Mouse (Mus musculus): ENCODE measurements around the gene B4galnt4. TPM values are rescaled to one million over a fixed set of nuclear protein-coding genes. Genes with fewer than 3 reads are reported as not detected.

The B4galnt4 gene
- total RNA-seq, 2 experiments from 2014 or later = 80.7 to 96.2 TPM

GRCm38 (mm10) chr7:141040867-141041606, 19.9 kb upstream of the B4galnt4 start:
- DNase-seq (ENCODE audit: extremely low spot score in 1 of 2, low spot score in 1 of 2) = no peak

GRCm38 (mm10) chr7:141041661-141042060, 19.2 kb upstream of the B4galnt4 start:
- DNase-seq (ENCODE audit: extremely low spot score in 1 of 2, low spot score in 1 of 2) = peak in 1 of 2 experiments; percentile 45

- no peak for DNase-seq (ENCODE audit: extremely low spot score in 1 of 2, low spot score in 1 of 2)
Observed at GRCm38 (mm10) chr7:141042539-141042938, 18.4 kb upstream of the B4galnt4 start.

- no peak for DNase-seq (ENCODE audit: extremely low spot score in 1 of 2, low spot score in 1 of 2)
Observed at GRCm38 (mm10) chr7:141046931-141047580, 13.8 kb upstream of the B4galnt4 start.

GRCm38 (mm10) chr7:141047581-141048225, 13.2 kb upstream of the B4galnt4 start:
- peak; percentile 47 to 48 for DNase-seq (ENCODE audit: extremely low spot score in 1 of 2, low spot score in 1 of 2)

GRCm38 (mm10) chr7:141048226-141049218, 12.4 kb upstream of the B4galnt4 start:
- peak; percentile 82 to 98 for DNase-seq (ENCODE audit: extremely low spot score in 1 of 2, low spot score in 1 of 2)

GRCm38 (mm10) chr7:141049326-141049725, 11.6 kb upstream of the B4galnt4 start:
- DNase-seq (ENCODE audit: extremely low spot score in 1 of 2, low spot score in 1 of 2) = no peak

- no peak for DNase-seq (ENCODE audit: extremely low spot score in 1 of 2, low spot score in 1 of 2)
Observed at GRCm38 (mm10) chr7:141051060-141051685, 9.7 kb upstream of the B4galnt4 start.

GRCm38 (mm10) chr7:141052016-141052415, 8.9 kb upstream of the B4galnt4 start:
- no peak for DNase-seq (ENCODE audit: extremely low spot score in 1 of 2, low spot score in 1 of 2)

GRCm38 (mm10) chr7:141052421-141052820, 8.5 kb upstream of the B4galnt4 start:
- DNase-seq (ENCODE audit: extremely low spot score in 1 of 2, low spot score in 1 of 2) = no peak

- no peak for DNase-seq (ENCODE audit: extremely low spot score in 1 of 2, low spot score in 1 of 2)
Observed at GRCm38 (mm10) chr7:141055785-141056184, 5.1 kb upstream of the B4galnt4 start.

- no peak for DNase-seq (ENCODE audit: extremely low spot score in 1 of 2, low spot score in 1 of 2)
Observed at GRCm38 (mm10) chr7:141056976-141057375, 3.9 kb upstream of the B4galnt4 start.

GRCm38 (mm10) chr7:141057541-141057940, 3.4 kb upstream of the B4galnt4 start:
- no peak for DNase-seq (ENCODE audit: extremely low spot score in 1 of 2, low spot score in 1 of 2)

GRCm38 (mm10) chr7:141058601-141059341, 2.1 kb upstream of the B4galnt4 start:
- no peak for DNase-seq (ENCODE audit: extremely low spot score in 1 of 2, low spot score in 1 of 2)

- DNase-seq (ENCODE audit: extremely low spot score in 1 of 2, low spot score in 1 of 2) = no peak
Observed at GRCm38 (mm10) chr7:141059929-141060328, 975 bp upstream of the B4galnt4 start.

GRCm38 (mm10) chr7:141061269-141061692, 377 bp downstream of the B4galnt4 start:
- DNase-seq (ENCODE audit: extremely low spot score in 1 of 2, low spot score in 1 of 2) = no peak

- DNase-seq (ENCODE audit: extremely low spot score in 1 of 2, low spot score in 1 of 2) = no peak
Observed at GRCm38 (mm10) chr7:141062525-141062924, 1.6 kb downstream of the B4galnt4 start.

- no peak for DNase-seq (ENCODE audit: extremely low spot score in 1 of 2, low spot score in 1 of 2)
Observed at GRCm38 (mm10) chr7:141063353-141063752, 2.4 kb downstream of the B4galnt4 start.

- DNase-seq (ENCODE audit: extremely low spot score in 1 of 2, low spot score in 1 of 2) = no peak
Observed at GRCm38 (mm10) chr7:141064175-141064574, 3.3 kb downstream of the B4galnt4 start.
